Mouse (Mus musculus) megakaryocyte, embryonic 14.5 days (primary cell): ENCODE measurements at regions not wholly inside any gene's neighbourhood (a gene's known extent, or its start where the extent isn't known, plus 50 kb on each side); places are given as distances from the start of the nearest gene placed in this dataset.

Experiments used
- FLI1 ChIP-seq: IDR thresholded peaks from 2 replicates; pipeline ENCODE4 v1.6.1; 2012; ENCODE audit warnings: low read length, inconsistent platforms, mixed read lengths
- GATA1 ChIP-seq: IDR thresholded peaks from 3 replicates; pipeline ENCODE4 v1.6.1; 2012; ENCODE audit warnings: mixed read lengths, low read length, inconsistent platforms, borderline replicate concordance

DNA sequence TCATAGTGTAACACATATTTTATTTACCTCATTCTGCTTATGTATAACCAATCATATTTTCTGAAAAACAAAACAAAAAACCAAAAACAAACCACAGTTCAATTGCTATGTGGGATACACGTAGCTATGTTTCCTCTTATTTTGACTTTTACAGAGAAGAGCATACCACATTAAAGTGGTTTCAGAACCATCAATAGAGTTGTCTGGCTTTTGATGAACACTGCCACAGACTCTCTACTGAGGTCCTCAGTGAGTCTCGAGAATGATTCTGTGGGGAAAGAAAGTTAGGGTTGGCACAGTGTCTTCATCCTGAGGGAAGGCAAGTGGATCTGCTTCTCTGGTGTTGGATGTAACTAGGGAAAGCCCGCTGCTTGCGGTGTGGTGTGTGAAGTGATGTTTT, 201.8 kb downstream of the Ankrd50 start:
- TF ChIP-seq GATA1, result no peak
- TF ChIP-seq FLI1, result no peak
